Mouse (Mus musculus) thymus, postnatal 36 days (tissue): Measurements from ENCODE around the gene Plek2.

Experiments used
- DNase-seq, 2 experiments: peaks; one replicate each; pipeline ENCODE4 v3.0.0; 2022; ENCODE audit warnings: mixed read lengths in 2 of 2

The Plek2 gene

DNA sequence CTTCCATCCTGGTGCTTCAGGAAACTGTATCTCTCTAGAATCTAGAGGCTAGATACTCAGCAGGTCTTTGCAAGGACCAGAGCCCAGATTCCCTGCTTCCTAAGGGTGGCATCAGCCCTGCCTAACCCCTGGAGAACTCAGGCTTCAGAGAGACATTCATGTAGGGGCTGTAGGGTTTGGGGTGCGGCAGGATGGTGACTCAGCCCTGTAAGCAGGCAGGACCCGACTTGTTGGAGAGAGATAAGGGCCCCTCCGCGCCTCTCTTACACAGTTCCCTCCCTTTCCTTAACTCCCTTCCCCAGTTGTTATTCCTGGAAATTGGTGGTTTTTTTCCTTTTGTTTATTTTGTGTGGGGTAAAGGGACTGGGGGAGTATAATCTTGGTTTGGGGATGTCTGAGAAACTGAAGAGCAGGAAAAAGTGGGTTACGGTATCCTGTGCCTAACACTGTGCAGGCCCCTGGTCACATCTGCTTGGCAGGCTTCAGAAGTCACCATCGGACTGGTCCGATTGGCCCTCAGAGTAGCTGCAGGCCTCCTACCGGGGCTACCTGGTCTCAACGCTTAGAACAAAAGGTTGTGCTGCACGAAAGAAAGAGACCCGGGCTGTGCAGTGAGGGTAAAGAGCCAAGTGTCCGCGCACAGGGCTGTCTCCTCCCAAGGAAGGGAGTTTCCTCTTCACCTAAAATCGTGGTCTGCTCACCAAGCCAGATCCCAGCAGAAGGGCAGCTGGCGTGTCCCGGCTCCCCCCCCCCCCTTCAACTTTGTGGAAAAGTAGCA lies 4.1 kb upstream of the Plek2 start:
- DNase-seq, result no peak

DNA sequence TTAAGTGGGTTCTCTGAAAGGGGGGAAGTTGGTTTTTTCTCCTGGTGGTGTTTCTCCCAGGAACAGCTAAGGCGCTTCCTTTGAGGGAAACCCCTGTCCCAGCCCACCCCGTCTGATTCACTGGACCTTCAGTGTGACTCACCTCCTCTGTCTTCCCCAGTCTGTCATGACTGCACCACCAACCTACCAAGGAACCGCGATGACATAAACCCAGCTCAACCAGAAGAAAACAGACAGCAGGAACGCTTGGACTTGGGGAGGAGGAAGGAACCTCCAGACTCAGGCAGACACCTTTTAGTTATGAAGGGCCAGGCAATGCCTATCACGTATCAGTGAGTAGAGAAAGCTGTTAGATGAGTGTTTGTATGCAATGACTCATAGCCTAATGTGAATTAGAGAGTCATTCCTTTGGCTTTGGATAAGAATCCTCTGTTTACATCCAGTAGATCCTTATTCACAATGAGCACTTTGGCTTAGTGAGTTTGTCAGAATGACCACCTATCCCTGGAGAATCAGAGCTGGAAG lies 1.4 kb upstream of the Plek2 start:
- DNase-seq, result no peak

GRCm38 (mm10) chr12:78904499-78904898 lies 2.3 kb downstream of the Plek2 start:
- DNase-seq, result no peak

DNA sequence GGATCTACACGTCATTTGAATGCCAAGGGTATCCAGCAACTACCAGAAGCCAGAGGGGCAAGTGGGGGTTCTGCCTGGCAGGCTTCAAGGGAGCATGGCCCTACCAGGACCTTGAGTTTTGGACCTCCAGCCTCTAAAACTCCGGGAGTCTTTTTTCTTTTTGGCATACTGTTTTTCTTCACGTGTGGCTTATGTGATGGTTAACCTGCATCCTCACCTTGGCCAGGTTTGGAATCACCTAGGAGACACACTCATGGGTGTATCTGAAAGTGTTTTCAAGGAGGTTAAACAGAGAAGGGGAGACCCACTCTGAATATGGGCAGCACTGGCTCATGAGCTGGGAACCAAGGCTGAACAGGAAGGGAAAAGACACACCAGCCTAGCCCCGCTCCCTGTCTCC lies 3.5 kb downstream of the Plek2 start:
- DNase-seq, result no peak

- no peak for DNase-seq
These were observed 5.3 kb downstream of the Plek2 start for GRCm38 (mm10) chr12:78901467-78901866.

GRCm38 (mm10) chr12:78897861-78898260 lies 8.9 kb downstream of the Plek2 start:
- no peak for DNase-seq

- DNase-seq, result no peak
These were observed 15.6 kb downstream of the Plek2 start for GRCm38 (mm10) chr12:78891149-78891548.

- DNase-seq, result no peak
These were observed 16.7 kb downstream of the Plek2 start for GRCm38 (mm10) chr12:78890062-78890461.

- no peak for DNase-seq
These were observed 32.2 kb downstream of the Plek2 start for GRCm38 (mm10) chr12:78874581-78874980.

DNA sequence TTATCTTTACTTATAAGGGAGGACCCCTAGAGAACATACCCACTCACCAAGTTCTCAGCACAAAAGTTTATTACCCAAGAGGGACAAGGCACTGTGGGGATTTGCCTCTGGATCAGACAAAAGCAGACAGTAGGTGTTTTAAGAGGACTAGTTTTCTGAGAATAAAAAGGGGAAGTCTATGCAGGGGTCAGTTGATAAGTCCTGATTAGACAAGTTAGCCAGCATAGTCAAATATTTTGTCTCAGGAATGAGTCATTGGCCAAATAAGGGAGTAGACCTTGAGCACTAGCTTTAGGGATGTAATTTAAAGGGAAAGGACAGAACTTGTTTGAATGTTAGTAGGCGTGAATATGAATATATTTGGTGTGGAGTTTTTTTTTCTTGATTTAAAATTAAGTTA lies 38.6 kb downstream of the Plek2 start:
- DNase-seq, result no peak

GRCm38 (mm10) chr12:78865434-78865833 lies 41.3 kb downstream of the Plek2 start:
- peak in 1 of 2 experiments; percentile 15 for DNase-seq

DNA sequence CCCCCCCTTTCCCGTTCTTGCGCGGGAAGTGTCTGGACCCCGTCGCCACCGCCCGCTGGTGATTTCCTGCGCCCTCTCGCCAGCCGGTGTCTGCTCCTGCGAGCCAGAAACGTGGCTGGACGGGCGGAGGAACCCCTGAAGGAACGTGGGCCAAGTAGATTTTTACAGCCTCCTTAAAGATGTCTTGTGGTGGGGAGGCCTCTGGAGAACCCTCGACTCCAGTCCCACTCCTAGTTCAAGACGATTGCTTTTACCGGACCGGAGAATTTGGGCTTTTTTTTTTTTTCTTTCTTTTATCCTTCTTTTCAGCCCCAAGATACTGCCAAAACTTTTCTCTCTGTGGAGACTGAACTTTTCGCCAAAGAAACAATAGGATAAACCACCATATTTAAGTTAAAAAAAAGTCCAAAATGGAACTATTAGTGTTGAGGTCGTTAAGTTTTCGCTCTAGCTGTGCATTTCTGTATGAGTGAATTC lies 44.5 kb downstream of the Plek2 start:
- DNase-seq, result no peak

- DNase-seq, result peak; percentile 95 to 98
These were observed 45.1 kb downstream of the Plek2 start, which contains the start of the genes Atp6v1d and Eif2s1 for GRCm38 (mm10) chr12:78861496-78862253. Gene Atp6v1d (minus strand): TSS chr12:78861638. Gene Eif2s1 (plus strand): TSS chr12:78861819.

GRCm38 (mm10) chr12:78860921-78861495 lies 45.8 kb downstream of the Plek2 start:
- no peak for DNase-seq

- no peak for DNase-seq
These were observed 58.5 kb downstream of the Plek2 start for GRCm38 (mm10) chr12:78848246-78848645.

- no peak for DNase-seq
These were observed 64.3 kb downstream of the Plek2 start for GRCm38 (mm10) chr12:78842429-78842828.

GRCm38 (mm10) chr12:78839906-78840305 lies 66.9 kb downstream of the Plek2 start:
- no peak for DNase-seq
